Mouse (Mus musculus): ENCODE measurements around the gene Npr3.
"Not testable (repeated sequence)": the region's sequence is repeated elsewhere in the genome, so short reads cannot be mapped to it uniquely, and the experiment has no call there.

Gene Npr3

DNA sequence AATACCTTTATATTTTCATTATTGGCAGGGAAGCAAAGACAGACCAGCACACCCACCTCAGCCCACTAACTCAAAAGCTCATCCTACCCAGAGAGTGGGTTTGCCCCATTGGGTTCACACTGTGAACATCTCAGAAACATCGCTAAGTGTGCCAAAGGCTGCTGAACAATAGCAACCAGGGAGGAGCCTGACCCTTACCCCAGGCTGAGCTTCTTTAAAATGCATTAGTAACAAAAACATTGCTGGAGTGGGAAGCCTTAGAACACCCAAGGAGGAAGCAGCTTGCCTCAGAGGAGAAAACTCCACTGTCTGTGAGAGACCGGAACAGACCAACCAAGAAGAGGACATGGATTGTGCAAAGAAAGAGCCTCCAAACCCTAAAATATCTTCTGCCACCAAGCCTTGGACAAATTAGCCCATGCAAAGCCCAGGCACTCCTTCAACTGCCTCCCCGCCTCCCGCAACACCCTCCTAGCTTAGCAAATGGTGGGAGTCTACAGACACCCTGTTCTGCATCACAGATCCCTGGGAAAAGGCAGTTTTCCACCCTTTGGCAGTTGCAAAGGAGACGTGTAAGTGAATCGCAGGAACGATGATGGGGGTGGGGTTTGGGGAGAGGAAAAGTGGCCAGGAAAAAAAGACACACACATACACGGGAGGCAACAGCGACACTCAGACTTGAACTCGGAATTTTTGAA is 24.4 kb downstream of the Npr3 start:
- DNase-seq (ENCODE audit: low spot score in 2 of 2) = peak in 1 of 2 experiments; percentile 30

DNA sequence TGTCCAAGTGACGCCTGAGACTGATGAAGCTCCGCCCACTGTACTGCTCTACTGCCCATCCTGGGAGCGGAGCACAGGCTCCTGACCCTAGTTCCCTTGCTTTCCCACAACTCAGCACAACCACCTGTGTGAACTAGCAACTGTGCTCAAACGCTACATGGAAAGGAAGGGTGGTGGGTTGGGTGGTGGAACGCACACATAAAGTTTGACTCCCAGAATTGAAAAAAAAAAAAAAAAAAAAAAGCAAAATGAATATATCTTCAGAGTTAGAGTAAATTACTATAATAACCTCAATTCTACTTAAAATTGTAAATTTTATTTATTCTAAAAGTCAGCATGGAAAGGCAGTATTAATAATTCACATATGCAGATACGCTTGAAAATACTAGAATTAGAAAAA is 25.3 kb downstream of the Npr3 start:
- no peak for DNase-seq (ENCODE audit: low spot score in 2 of 2)

GRCm38 (mm10) chr15:11878334-11878733 is 28.8 kb downstream of the Npr3 start:
- DNase-seq (ENCODE audit: low spot score in 2 of 2) = no peak

GRCm38 (mm10) chr15:11877273-11877672 is 29.8 kb downstream of the Npr3 start:
- DNase-seq (ENCODE audit: low spot score in 2 of 2) = no peak

- DNase-seq (ENCODE audit: low spot score in 2 of 2) = no peak
Measured at GRCm38 (mm10) chr15:11866918-11867317, 40.2 kb downstream of the Npr3 start.

GRCm38 (mm10) chr15:11863540-11863818 is 43.6 kb downstream of the Npr3 start:
- no peak for DNase-seq (ENCODE audit: low spot score in 2 of 2)

DNA sequence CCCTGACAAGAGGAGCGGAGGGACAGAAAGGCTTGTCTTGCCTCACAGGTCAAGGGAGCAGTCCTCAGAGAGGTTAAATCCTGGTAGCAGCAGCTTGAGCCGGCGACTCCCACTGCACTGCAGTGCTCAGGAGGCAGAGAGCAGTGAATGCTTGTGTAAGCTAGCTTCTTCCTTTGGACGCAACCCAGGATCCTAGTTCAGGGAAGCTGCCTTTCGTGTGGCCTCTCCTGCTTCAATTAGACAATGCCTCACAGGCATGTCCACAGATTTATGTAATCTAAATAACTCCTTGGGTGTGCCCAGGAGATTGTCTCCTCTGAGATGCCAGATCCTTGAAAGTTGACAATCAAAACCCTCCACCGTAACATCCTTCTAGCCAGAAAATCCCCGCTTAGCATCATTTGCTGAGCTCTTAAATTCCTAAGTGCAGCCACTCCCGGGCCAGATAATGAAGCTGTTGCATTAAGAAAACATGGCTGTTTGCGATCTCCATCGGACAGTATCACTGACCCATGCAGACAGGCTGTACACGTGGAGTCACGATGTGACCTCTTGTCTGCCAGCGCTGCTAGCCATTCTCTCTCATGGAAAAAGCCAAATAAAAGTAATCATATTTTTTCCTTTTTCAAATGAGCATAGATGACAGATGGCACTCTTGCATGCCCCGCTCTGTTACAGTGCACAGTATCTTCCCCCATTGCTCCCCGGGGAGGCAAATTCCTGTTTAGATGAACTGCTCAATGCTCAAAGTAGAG is 44.1 kb downstream of the Npr3 start:
- peak in 1 of 2 experiments; percentile 13 for DNase-seq (ENCODE audit: low spot score in 2 of 2)

DNA sequence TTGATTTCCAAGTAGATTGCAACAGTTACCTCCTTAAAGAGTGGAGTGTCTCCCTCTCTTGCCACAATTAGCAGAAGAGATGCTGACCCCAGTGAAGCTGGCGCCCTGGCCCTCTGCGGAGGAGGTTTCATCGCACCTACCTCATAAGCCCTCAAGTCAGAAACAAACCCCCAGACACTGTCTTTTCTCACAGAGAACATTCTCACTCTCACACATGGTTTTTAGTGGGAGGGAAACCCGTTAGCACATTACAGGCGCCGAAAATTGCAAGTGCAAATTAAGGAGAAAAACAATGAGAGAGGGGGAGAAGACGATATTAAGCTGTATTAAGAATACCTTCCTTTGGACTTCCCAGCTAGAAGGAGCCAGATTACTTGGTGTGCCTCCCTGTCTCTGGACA is 44.8 kb downstream of the Npr3 start:
- peak in 1 of 2 experiments; percentile 9 for DNase-seq (ENCODE audit: low spot score in 2 of 2)

DNA sequence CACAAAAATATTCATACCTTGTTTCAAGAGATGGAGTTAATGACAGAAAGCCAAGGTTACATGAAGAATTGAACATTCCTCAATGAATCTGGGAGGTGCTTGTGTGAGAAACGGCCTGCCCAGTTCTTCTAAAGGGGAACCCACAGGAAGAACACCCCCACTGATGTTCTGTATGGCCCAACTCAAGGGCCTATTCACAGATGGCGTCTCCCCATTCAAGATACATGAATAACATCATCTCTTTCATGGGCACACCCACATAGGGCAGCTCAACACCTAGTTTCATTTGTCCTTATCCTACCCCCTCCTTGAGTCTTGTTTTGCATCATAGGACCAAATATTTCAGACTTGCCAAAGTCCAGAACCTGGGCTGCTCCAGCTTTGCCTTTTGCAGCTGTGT is 46.8 kb downstream of the Npr3 start:
- no peak for DNase-seq (ENCODE audit: low spot score in 2 of 2)

GRCm38 (mm10) chr15:11859829-11860228 is 47.3 kb downstream of the Npr3 start:
- no peak for DNase-seq (ENCODE audit: low spot score in 2 of 2)

GRCm38 (mm10) chr15:11858411-11858810 is 48.7 kb downstream of the Npr3 start:
- peak in 1 of 2 experiments; percentile 14 for DNase-seq (ENCODE audit: low spot score in 2 of 2)

GRCm38 (mm10) chr15:11845204-11846062 is 61.7 kb downstream of the Npr3 start:
- no peak for DNase-seq (ENCODE audit: low spot score in 2 of 2)

DNA sequence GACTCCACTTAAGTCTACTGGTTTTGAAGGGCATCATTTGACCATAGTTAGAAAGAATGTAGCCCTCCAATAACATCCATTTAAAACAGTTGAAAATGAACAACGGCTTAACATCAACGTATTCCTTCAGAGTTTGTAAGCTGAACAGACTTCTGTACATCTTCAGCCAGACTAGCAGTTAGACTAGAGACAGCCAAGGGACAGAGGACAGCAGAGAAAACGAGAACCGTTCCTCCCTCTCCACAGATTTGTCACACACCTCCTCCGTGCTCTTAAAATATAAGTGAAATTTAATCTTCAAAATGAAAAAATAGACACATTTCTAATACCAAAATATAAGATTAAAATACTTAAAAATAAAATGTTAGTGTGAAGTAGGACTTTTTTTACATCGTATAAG is 63.0 kb downstream of the Npr3 start:
- no peak for DNase-seq (ENCODE audit: low spot score in 2 of 2)

GRCm38 (mm10) chr15:11841828-11842227 is 65.3 kb downstream of the Npr3 start:
- no peak for DNase-seq (ENCODE audit: low spot score in 2 of 2)

GRCm38 (mm10) chr15:11835913-11836312 is 71.2 kb downstream of the Npr3 start:
- DNase-seq (ENCODE audit: low spot score in 2 of 2) = no peak

DNA sequence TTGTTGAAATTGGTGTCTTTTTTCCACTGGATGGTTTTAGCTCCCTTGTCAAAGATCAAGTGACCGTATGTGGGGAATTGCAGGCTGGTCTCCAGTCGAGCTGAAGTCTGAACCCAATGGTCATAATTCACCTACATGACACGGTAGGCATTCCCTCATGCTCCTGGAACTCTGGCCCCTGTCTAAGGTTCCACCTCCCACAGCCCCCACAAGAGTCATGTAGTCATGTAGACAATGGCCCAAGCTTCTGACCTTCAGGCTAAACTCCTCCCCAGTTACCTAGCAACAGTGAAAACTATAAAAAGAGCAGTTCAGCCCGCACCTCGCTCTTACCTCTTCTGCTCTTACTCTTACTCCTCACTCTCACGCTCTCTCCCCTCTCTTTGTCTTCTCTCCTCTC is 84.7 kb downstream of the Npr3 start:
- not testable (repeated sequence) for DNase-seq (ENCODE audit: low spot score in 2 of 2)

DNA sequence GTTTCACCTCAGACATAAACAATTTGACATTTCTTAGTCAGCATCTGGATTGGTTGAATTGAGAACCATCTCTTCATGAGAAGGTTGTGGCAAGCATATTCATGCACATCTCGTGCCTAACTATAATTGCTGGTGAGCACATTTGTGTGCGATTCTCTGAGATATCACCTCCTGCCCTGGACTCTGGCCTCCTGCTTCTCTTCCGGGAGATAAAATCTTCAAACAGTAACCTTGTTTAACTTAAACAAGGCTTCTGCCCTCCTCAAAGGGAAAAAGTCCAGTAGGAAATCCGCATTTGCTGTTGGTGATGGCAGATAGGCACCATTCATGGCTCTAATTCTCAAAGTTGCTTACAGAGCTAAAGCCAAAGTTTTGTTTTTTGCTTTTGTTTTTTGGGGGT is 91.5 kb downstream of the Npr3 start:
- no peak for DNase-seq (ENCODE audit: low spot score in 2 of 2)

DNA sequence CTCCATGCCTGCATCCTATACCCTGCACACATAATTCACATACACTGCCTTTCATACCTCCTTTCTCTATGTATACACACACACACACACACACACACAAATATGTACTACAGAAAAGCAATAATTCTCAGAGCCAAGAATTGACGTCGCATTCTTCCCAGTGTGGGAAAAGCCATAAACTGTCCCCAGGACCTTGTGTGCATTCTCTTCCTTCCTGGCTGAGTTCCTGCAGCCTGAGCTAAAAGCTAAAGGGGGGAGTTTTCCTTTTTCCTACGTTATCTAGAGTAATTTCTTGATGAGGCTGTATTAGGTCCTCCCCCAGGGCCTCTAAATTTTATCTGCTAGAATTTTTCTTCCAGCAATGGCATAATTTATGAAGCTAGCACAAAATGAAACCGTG is 103.5 kb downstream of the Npr3 start:
- DNase-seq (ENCODE audit: low spot score in 2 of 2) = no peak

- DNase-seq (ENCODE audit: low spot score in 2 of 2) = peak in 1 of 2 experiments; percentile 19
Measured at GRCm38 (mm10) chr15:11801863-11802722, 105.0 kb downstream of the Npr3 start.

DNA sequence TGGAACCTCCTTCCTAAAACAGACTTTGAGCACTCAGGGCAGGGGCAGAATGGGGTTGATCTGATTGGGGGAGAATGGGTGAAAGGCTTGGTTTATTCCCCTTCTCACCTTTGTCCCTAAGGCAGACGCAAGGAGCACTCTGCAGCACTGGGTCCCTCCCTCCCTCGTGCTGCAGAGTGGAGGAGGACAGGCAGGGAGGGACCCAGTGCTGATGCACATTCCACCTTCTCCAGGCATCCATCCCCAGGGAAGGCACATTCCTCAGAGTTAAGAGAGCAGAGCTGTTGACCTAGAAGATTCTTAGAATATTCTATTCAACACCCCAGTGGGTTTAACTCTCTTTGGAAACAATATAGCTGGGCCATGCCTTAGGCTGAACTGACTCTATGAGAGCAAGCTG is 112.5 kb downstream of the Npr3 start:
- no peak for DNase-seq (ENCODE audit: low spot score in 2 of 2)

All from left cerebral cortex, adult 9 months (tissue).